Mouse (Mus musculus) forebrain, embryonic 16.5 days (tissue): Measurements from ENCODE around the gene Eif4g1. TPM values are rescaled to one million over a fixed set of nuclear protein-coding genes. Genes with fewer than 3 reads are reported as not detected.

Experiments
- ATAC-seq: fragments of 200-750 bp; cut with Nextera tagmentation; 2 replicates; pipeline ENCODE4 v1.8.0; 2017; ENCODE audit warnings: mild to moderate bottlenecking, moderate library complexity
- H3K27ac ChIP-seq: fragments of 300-500 bp; sonication (generic); 2 replicates; pipeline ENCODE4 v1.5.1; 2014; ENCODE audit warnings: low read length, control low read depth
- H3K27me3 ChIP-seq: fragments of 300-500 bp; sonication (generic); replicated peaks from 2 replicates; pipeline ENCODE4 v1.6.1; 2014; ENCODE audit warnings: low read length; ENCODE audit not compliant: control insufficient read depth, insufficient read depth
- H3K36me3 ChIP-seq: fragments of 300-500 bp; sonication (generic); 2 replicates; pipeline ENCODE4 v1.6.1; 2014; ENCODE audit not compliant: control insufficient read depth, insufficient read depth
- H3K4me1 ChIP-seq: fragments of 300-500 bp; sonication (generic); replicated peaks from 2 replicates; pipeline ENCODE4 v1.6.1; 2014; ENCODE audit warnings: low read length; ENCODE audit not compliant: control insufficient read depth, insufficient read depth
- H3K4me2 ChIP-seq: fragments of 300-500 bp; sonication (generic); 2 replicates; pipeline ENCODE4 v1.6.1; 2014; ENCODE audit warnings: mild to moderate bottlenecking, low read length, control low read depth
- H3K4me3 ChIP-seq: fragments of 300-500 bp; sonication (generic); replicated peaks from 2 replicates; pipeline ENCODE4 v1.5.1; 2014; ENCODE audit warnings: mild to moderate bottlenecking, low read length, control low read depth
- H3K9ac ChIP-seq: fragments of 300-500 bp; sonication (generic); replicated peaks from 2 replicates; pipeline ENCODE4 v1.6.1; 2014; ENCODE audit warnings: low read depth, low read length, control low read depth
- H3K9me3 ChIP-seq: fragments of 300-500 bp; sonication (generic); 2 replicates; pipeline ENCODE4 v1.6.1; 2016; ENCODE audit warnings: low read length; ENCODE audit not compliant: control insufficient read depth
- WGBS: fragments of 180-500 bp; shearing (Covaris S2); extraction: QIAGEN DNeasy Blood & Tissue Kit; methylation state at CpG from one replicate; pipeline ENCODE4 v1.1.7; 2014; 5-methylcytosine and 5-hydroxymethylcytosine counted together
- polyA plus RNA-seq: library from polyadenylated mRNA; unstranded; fragments of >200 nt; fragmentation: Nextera tagmentation; extraction: Ambion mirVana; gene quantifications from 2 replicates; pipeline ENCODE4 v1.2.1, GENCODE M21; 2015

The Eif4g1 gene
- polyA plus RNA-seq, 1 experiment from 2014 or later: 142 TPM

- ATAC-seq: peak; percentile 87
- under 1% methylated on average over 62 of the region's 62 CpGs for WGBS
- H3K27me3 ChIP-seq: no peaks in the 10 kb centered on the region
- H3K36me3 ChIP-seq: 0 out of 2 replicates have a peak, but pooled peaks cover 4% of the 10 kb centered on the region
- H3K9me3 ChIP-seq: no peaks in the 10 kb centered on the region
- peak within 1 kb of the TSS; percentile 87 for H3K27ac ChIP-seq
- H3K4me1 ChIP-seq: peaks cover 36% of the 10 kb centered on the region
- peak within 1 kb of the TSS; percentile 71 for H3K9ac ChIP-seq
- peak within 1 kb of the TSS; percentile 53 for H3K4me3 ChIP-seq
- peak within 1 kb of the TSS; percentile 92 for H3K4me2 ChIP-seq
Observed at GRCm38 (mm10) chr16:20717181-20717977, 49.3 kb downstream of the Eif4g1 start, which contains the start of the genes Polr2h and Clcn2. Polr2h (plus strand) TSS chr16:20717665. Clcn2 (minus strand) TSS chr16:20717746.

GRCm38 (mm10) chr16:20717978-20718670 lies 50.0 kb downstream of the Eif4g1 start:
- Histone ChIP-seq H3K4me2 (peak overlapping the region; percentile 92), H3K9ac (peak overlapping the region; percentile 71), H3K4me3 (peak overlapping the region; percentile 53), H3K27me3 (no peaks in the 10 kb centered on the region), H3K36me3 (0 out of 2 replicates have a peak, but pooled peaks cover 7% of the 10 kb centered on the region), H3K4me1 (peaks cover 36% of the 10 kb centered on the region), H3K27ac (peak overlapping the region; percentile 62), H3K9me3 (no peaks in the 10 kb centered on the region)
- WGBS: 5% methylated on average over 18 of the region's 18 CpGs
- no peak for ATAC-seq

- Histone ChIP-seq H3K4me3 (no peak overlapping the region), H3K27me3 (no peaks in the 10 kb centered on the region), H3K9me3 (no peaks in the 10 kb centered on the region), H3K27ac (no peak overlapping the region), H3K4me2 (no peak overlapping the region), H3K36me3 (0 out of 2 replicates have a peak, but pooled peaks cover 7% of the 10 kb centered on the region), H3K9ac (no peak overlapping the region), H3K4me1 (peaks cover 11% of the 10 kb centered on the region)
- WGBS: 87% methylated on average over 10 of the region's 10 CpGs
- ATAC-seq: no peak
Observed at GRCm38 (mm10) chr16:20721808-20722207, 53.7 kb downstream of the Eif4g1 start.

GRCm38 (mm10) chr16:20722736-20723135 lies 54.6 kb downstream of the Eif4g1 start:
- no peaks in the 10 kb centered on the region for H3K27me3 ChIP-seq
- H3K36me3 ChIP-seq: 0 out of 2 replicates have a peak, but pooled peaks cover 7% of the 10 kb centered on the region
- H3K4me2 ChIP-seq: no peak overlapping the region
- WGBS: 89% methylated on average over 4 of the region's 4 CpGs
- no peak overlapping the region for H3K4me3 ChIP-seq
- peaks cover 9% of the 10 kb centered on the region for H3K4me1 ChIP-seq
- no peaks in the 10 kb centered on the region for H3K9me3 ChIP-seq
- no peak overlapping the region for H3K27ac ChIP-seq
- ATAC-seq: no peak
- H3K9ac ChIP-seq: no peak overlapping the region

GRCm38 (mm10) chr16:20723247-20723646 lies 55.1 kb downstream of the Eif4g1 start:
- H3K36me3 ChIP-seq: 0 out of 2 replicates have a peak, but pooled peaks cover 7% of the 10 kb centered on the region
- H3K27ac ChIP-seq: no peak overlapping the region
- 64% methylated on average over 4 of the region's 4 CpGs for WGBS
- peaks cover 7% of the 10 kb centered on the region for H3K4me1 ChIP-seq
- ATAC-seq: no peak
- H3K9ac ChIP-seq: no peak overlapping the region
- no peak overlapping the region for H3K4me2 ChIP-seq
- H3K9me3 ChIP-seq: no peaks in the 10 kb centered on the region
- no peaks in the 10 kb centered on the region for H3K27me3 ChIP-seq
- H3K4me3 ChIP-seq: no peak overlapping the region

- Histone ChIP-seq H3K27me3 (no peaks in the 10 kb centered on the region), H3K4me2 (no peak overlapping the region), H3K9me3 (no peaks in the 10 kb centered on the region), H3K36me3 (0 out of 2 replicates have a peak, but pooled peaks cover 7% of the 10 kb centered on the region), H3K27ac (no peak overlapping the region), H3K4me1 (no peaks in the 10 kb centered on the region), H3K4me3 (no peak overlapping the region), H3K9ac (no peak overlapping the region)
- 32% methylated on average over 5 of the region's 5 CpGs for WGBS
- ATAC-seq: peak; percentile 68; the same call in 1 of the 2 replicates
Observed at GRCm38 (mm10) chr16:20724338-20724748, 56.2 kb downstream of the Eif4g1 start.

- H3K9me3 ChIP-seq: no peaks in the 10 kb centered on the region
- no peak overlapping the region for H3K27ac ChIP-seq
- H3K9ac ChIP-seq: no peak overlapping the region
- H3K27me3 ChIP-seq: no peaks in the 10 kb centered on the region
- H3K4me1 ChIP-seq: no peaks in the 10 kb centered on the region
- 0 out of 2 replicates have a peak, but pooled peaks cover 7% of the 10 kb centered on the region for H3K36me3 ChIP-seq
- no peak overlapping the region for H3K4me2 ChIP-seq
- H3K4me3 ChIP-seq: no peak overlapping the region
- ATAC-seq: no peak
- WGBS: 85% methylated on average over 7 of the region's 7 CpGs
Observed at GRCm38 (mm10) chr16:20725321-20725720, 57.2 kb downstream of the Eif4g1 start.

- Histone ChIP-seq H3K36me3 (0 out of 2 replicates have a peak, but pooled peaks cover 7% of the 10 kb centered on the region), H3K9me3 (no peaks in the 10 kb centered on the region), H3K4me3 (no peak overlapping the region), H3K27me3 (no peaks in the 10 kb centered on the region), H3K4me1 (no peaks in the 10 kb centered on the region), H3K27ac (no peak overlapping the region), H3K9ac (no peak overlapping the region), H3K4me2 (no peak overlapping the region)
- no peak for ATAC-seq
- WGBS: 78% methylated on average over 4 of the region's 4 CpGs
Observed at GRCm38 (mm10) chr16:20725750-20726149, 57.6 kb downstream of the Eif4g1 start.

GRCm38 (mm10) chr16:20726384-20726783 lies 58.3 kb downstream of the Eif4g1 start:
- 63% methylated on average over 1 of the region's 1 CpGs for WGBS
- Histone ChIP-seq H3K9ac (no peak overlapping the region), H3K9me3 (no peaks in the 10 kb centered on the region), H3K4me3 (no peak overlapping the region), H3K27ac (no peak overlapping the region), H3K27me3 (no peaks in the 10 kb centered on the region), H3K36me3 (0 out of 2 replicates have a peak, but pooled peaks cover 7% of the 10 kb centered on the region), H3K4me2 (no peak overlapping the region), H3K4me1 (no peaks in the 10 kb centered on the region)
- ATAC-seq: no peak
